In the genomic region with DNA sequence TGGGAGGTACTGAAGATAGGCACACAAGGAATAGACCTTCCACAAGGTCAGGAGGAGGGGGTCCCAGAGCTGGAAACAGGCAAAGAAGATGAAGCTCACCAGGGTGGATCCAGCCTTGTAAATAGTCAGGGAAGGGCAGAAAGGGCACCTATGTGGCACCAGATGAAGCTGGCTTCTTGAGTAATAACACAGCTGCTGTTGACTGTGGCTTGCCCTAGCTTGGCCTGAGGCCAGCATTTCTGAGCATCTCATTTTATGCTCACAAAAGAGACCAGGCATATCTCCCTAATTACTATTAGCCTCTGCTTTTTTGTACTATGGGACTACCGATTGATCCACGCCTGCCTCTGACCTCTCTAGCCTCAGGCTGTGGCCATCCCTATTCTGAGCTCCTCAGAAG, we compare ENCODE assay signal across 17 mouse cellular contexts. TPM values are rescaled to one million over a fixed set of nuclear protein-coding genes. Genes with fewer than 3 reads are reported as not detected.
A peak's percentile ranks its signal among the peaks of the same experiment; 100 is the strongest.
DNase-seq lines count a peak whose midpoint lies in the region; TF ChIP-seq lines count a peak whose summit lies in the region.
"Had no signal": no experiment of that assay in that cellular context is flagged by ENCODE, and none has a peak within 500 bp of the region (broad histone marks: within the 10 kb centered on the region; RNA-seq: fewer than 3 reads in every experiment).

No protein-coding gene starts in this region.

- peak; percentile 30 for DNase-seq in gastrocnemius, adult 2 months
- DNase-seq in gastrocnemius, postnatal 36 days, result no peak
- DNase-seq in retina, postnatal 1 day, result peak; percentile 49
- no peak for DNase-seq in retina, embryonic 14.5 days (ENCODE audit: low spot score)
- DNase-seq in adipocyte (ENCODE audit: low spot score), result peak; percentile 45
- DNase-seq in induced T-regulatory cell, adult 2 months (ENCODE audit: low read depth), result peak; percentile 56
- DNase-seq in kidney, adult 18-20 months, result no peak
- DNase-seq: adrenal gland, postnatal 25 days; cerebellum, adult 11-12 months; right cerebral cortex, postnatal 14 days; spleen, adult 18-20 months; thymus, postnatal 4 days had no signal

- H3K4me3 ChIP-seq in gastrocnemius, adult 2 months, result no peak overlapping the region
- H3K4me3 ChIP-seq: embryonic facial prominence, embryonic 12.5 days; forebrain, embryonic 12.5 days; limb, embryonic 10.5 days had no signal

- H3K27ac ChIP-seq in gastrocnemius, adult 2 months, result peak overlapping the region; percentile 31; the same call in 1 of the 2 replicates
- H3K27ac ChIP-seq: embryonic facial prominence, embryonic 12.5 days; forebrain, embryonic 12.5 days; hindbrain, postnatal 0 days; kidney, postnatal 0 days; limb, embryonic 10.5 days had no signal

- intact Hi-C loops in gastrocnemius, adult 2 months (cut with DNase I), result no loop called here
- intact Hi-C loops in gastrocnemius, postnatal 36 days (cut with DNase I), result no loop called here

- TF ChIP-seq CTCF in gastrocnemius, adult 2 months (IDR thresholded peaks at IDR 0.05), result no peak

RNA-seq across cellular contexts. Expression of gene A630001G21Rik, which starts 28.6 kb away (rescaled TPM):
- total RNA-seq in gastrocnemius, adult 2 months (2021), result under 1 TPM in 1 of 2 experiments, not detected in 1; 0.15 TPM
- under 1 TPM in 1 of 2 experiments, not detected in 1; 0.30 TPM for total RNA-seq in gastrocnemius, postnatal 36 days (2021)
- total RNA-seq: hindbrain, postnatal 0 days had no signal

RNA-seq across cellular contexts. Expression of gene Cab39, which starts 43.4 kb away (rescaled TPM):
- total RNA-seq in gastrocnemius, adult 2 months (2021), result 100 to 1,000 TPM; 191 to 193 TPM
- total RNA-seq in gastrocnemius, postnatal 36 days (2021), result 100 to 1,000 TPM; 153 to 159 TPM

Comparison
In these comparisons a context has a peak if more than half of its experiments do, and no peak if none do; other contexts are left out.
1. DNase-seq: peak in gastrocnemius, adult 2 months (single experiment), retina, postnatal 1 day (single experiment), adipocyte (single experiment) and induced T-regulatory cell, adult 2 months (single experiment); none in gastrocnemius, postnatal 36 days (0 of 2), retina, embryonic 14.5 days (single experiment) and kidney, adult 18-20 months (single experiment).